Mouse (Mus musculus) olfactory bulb, adult 2 months (tissue): Measurements from ENCODE around the gene Pcnx4. TPM values are rescaled to one million over a fixed set of nuclear protein-coding genes. Genes with fewer than 3 reads are reported as not detected.
"Not testable (repeated sequence)": the region's sequence is repeated elsewhere in the genome, so short reads cannot be mapped to it uniquely, and the experiment has no call there.

Experiments used
- H3K27ac ChIP-seq: fragments of 200-500 bp; 2 replicates; pipeline ENCODE4 v1.5.1; 2012; ENCODE audit warnings: low read depth, low read length; ENCODE audit not compliant: insufficient read depth
- H3K4me1 ChIP-seq: fragments of 200-500 bp; 2 replicates; pipeline ENCODE4 v1.6.1; 2012; ENCODE audit warnings: low read length; ENCODE audit not compliant: control insufficient read depth, insufficient read depth
- H3K4me3 ChIP-seq: fragments of 200-500 bp; 2 replicates; pipeline ENCODE4 v1.5.1; 2012; ENCODE audit warnings: mild to moderate bottlenecking, low read depth, low read length, moderate library complexity; ENCODE audit not compliant: insufficient read depth
- CTCF ChIP-seq: fragments of 200-500 bp; IDR thresholded peaks from 2 replicates; pipeline ENCODE4 v1.5.1; 2012; ENCODE audit warnings: low read depth, mild to moderate bottlenecking, low read length, moderate library complexity; ENCODE audit not compliant: insufficient read depth
- POLR2A ChIP-seq: fragments of 200-500 bp; IDR thresholded peaks from 2 replicates; pipeline ENCODE4 v1.6.1; 2012; ENCODE audit warnings: mild to moderate bottlenecking, low read depth, low read length, moderate library complexity; ENCODE audit not compliant: insufficient read depth
- WGBS: fragments of 180-500 bp; shearing (Covaris S2); methylation state at CpG from one replicate; pipeline ENCODE4 v1.1.7; 2018; 5-methylcytosine and 5-hydroxymethylcytosine counted together
- polyA plus RNA-seq: library from polyadenylated mRNA; stranded (reverse); fragments of >200 nt; gene quantifications from 2 replicates; pipeline ENCODE4 v1.2.4, GENCODE M21; 2012; ENCODE audit warnings: low replicate concordance; ENCODE audit not compliant: missing spikeins, insufficient read depth, insufficient read length

Pcnx4 gene
- polyA plus RNA-seq, 1 experiment = not detected

- TF ChIP-seq CTCF (no peak), POLR2A (no peak)
- WGBS = 91% methylated on average over 2 of the region's 2 CpGs
- Histone ChIP-seq H3K27ac (no peak overlapping the region), H3K4me1 (no peaks in the 10 kb centered on the region), H3K4me3 (no peak overlapping the region)
Measured at GRCm38 (mm10) chr12:72583099-72583498, 46.9 kb downstream of the Pcnx4 start.

GRCm38 (mm10) chr12:72585339-72585738, 49.2 kb downstream of the Pcnx4 start:
- no peak overlapping the region for H3K27ac ChIP-seq
- 97% methylated on average over 1 of the region's 1 CpGs for WGBS
- no peak for TF ChIP-seq CTCF
- no peak for TF ChIP-seq POLR2A

GRCm38 (mm10) chr12:72592991-72593390, 56.8 kb downstream of the Pcnx4 start:
- Histone ChIP-seq H3K4me1 (no peaks in the 10 kb centered on the region), H3K4me3 (no peak overlapping the region), H3K27ac (no peak overlapping the region)
- TF ChIP-seq POLR2A = no peak
- TF ChIP-seq CTCF = no peak

More at GRCm38 (mm10) chr12:72585339-72585738, 49.2 kb downstream of the Pcnx4 start:
- H3K4me1 ChIP-seq = no peaks in the 10 kb centered on the region
- no peak overlapping the region for H3K4me3 ChIP-seq

GRCm38 (mm10) chr12:72594001-72594400, 57.8 kb downstream of the Pcnx4 start:
- H3K4me1 ChIP-seq = no peaks in the 10 kb centered on the region
- H3K27ac ChIP-seq = no peak overlapping the region
- WGBS = 75% methylated on average over 2 of the region's 2 CpGs
- TF ChIP-seq POLR2A (no peak), CTCF (no peak)
- H3K4me3 ChIP-seq = no peak overlapping the region

DNA sequence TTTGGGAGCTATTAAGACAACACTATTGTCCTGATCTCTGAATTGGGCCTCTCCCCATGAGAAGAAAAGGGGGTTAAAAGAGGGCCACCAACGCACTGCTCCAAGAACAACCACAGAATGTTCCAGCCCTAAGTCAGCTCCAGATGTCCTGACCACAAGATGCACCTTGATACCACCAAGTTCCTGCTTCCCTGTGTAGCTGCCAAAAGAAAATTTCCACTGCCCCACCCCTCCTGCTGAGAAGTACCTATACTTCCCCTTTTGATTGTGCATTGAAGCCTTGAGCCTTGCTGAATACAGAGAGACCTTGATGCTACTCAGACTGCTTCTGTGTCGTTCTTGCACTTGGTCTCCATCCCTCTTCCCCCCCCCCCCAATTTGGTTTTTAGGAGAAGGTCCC, 62.5 kb downstream of the Pcnx4 start:
- WGBS = 94% methylated on average over 2 of the region's 2 CpGs
- H3K27ac ChIP-seq = not testable (repeated sequence)

GRCm38 (mm10) chr12:72612053-72612452, 75.9 kb downstream of the Pcnx4 start:
- Histone ChIP-seq H3K4me1 (no peaks in the 10 kb centered on the region), H3K27ac (no peak overlapping the region), H3K4me3 (no peak overlapping the region)
- no peak for TF ChIP-seq CTCF
- no peak for TF ChIP-seq POLR2A
- 86% methylated on average over 3 of the region's 3 CpGs for WGBS

More for the DNA sequence above, 62.5 kb downstream of the Pcnx4 start:
- not testable (repeated sequence) for H3K4me1 ChIP-seq, H3K4me3 ChIP-seq

- no peak overlapping the region for H3K27ac ChIP-seq
- H3K4me3 ChIP-seq = no peak overlapping the region
- no peaks in the 10 kb centered on the region for H3K4me1 ChIP-seq
- WGBS = 94% methylated on average over 7 of the region's 7 CpGs
- no peak for TF ChIP-seq POLR2A
- TF ChIP-seq CTCF = no peak
Measured at GRCm38 (mm10) chr12:72620856-72621255, 84.7 kb downstream of the Pcnx4 start.

DNA sequence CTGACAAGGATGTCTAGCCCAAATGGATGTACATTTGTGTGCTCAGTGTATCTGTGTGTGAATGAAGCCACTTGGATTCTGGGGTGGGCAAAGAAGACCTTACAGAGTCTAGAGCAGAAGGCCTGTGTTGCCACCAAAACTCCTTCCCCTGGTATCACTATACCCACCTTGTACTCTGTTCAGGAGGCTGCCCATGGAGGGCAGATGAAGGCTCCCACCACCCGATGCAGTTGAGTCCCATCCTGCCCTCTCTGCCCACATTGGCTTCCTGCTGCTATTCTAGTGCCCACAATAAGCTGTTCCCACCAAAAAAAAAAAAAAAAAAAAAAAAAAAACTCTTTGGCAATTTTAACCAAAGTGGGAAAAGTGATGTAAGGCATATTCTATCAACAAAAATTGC, 85.3 kb downstream of the Pcnx4 start:
- no peak overlapping the region for H3K27ac ChIP-seq

DNA sequence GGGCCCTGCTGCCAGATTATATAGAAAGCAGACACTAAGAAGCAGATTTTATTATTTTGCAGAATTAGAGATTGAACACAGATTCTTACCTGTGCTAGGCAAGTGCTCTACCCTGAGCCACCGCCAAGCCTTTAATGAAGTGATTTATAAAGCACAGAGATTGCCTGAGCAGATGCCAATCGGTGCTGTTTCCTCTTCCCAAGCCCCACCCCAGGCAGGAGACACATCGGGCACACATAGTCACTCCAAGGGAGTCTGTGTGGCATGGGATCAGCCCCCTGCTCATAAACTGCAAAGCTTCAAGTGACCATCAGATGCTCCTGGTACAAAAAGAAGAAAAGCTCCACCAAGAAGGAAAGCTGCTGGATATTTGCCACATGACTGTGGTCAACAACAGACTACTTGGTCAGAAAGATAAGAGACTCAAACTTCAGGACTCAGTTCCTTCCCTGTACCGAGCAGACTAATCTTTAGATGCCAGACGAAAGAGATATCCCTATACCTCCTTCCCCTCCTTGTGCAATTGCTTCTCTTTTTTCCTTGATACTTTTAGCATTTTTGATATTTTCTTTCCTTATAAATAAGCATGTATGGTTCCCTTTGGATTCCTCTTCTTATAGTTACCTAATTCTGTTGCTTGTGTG, 86.8 kb downstream of the Pcnx4 start:
- Histone ChIP-seq H3K4me3 (no peak overlapping the region), H3K27ac (no peak overlapping the region), H3K4me1 (no peaks in the 10 kb centered on the region)
- 86% methylated on average over 5 of the region's 5 CpGs for WGBS
- no peak for TF ChIP-seq POLR2A

More for the DNA sequence above, 85.3 kb downstream of the Pcnx4 start:
- TF ChIP-seq POLR2A (no peak), CTCF (no peak)
- WGBS = 81% methylated on average over 1 of the region's 1 CpGs
- Histone ChIP-seq H3K4me1 (no peaks in the 10 kb centered on the region), H3K4me3 (no peak overlapping the region)

- H3K4me1 ChIP-seq = no peaks in the 10 kb centered on the region
- WGBS = 94% methylated on average over 7 of the region's 7 CpGs
Measured at GRCm38 (mm10) chr12:72628751-72629150, 92.6 kb downstream of the Pcnx4 start.

More at GRCm38 (mm10) chr12:72628751-72629150, 92.6 kb downstream of the Pcnx4 start:
- TF ChIP-seq POLR2A (no peak), CTCF (no peak)
- Histone ChIP-seq H3K27ac (no peak overlapping the region), H3K4me3 (no peak overlapping the region)

Other genes starting within 250 kb of the Pcnx4 start
- 402 TPM in 1 of 2 replicates, not detected in the other for gene Rtn1, start 127.3 kb upstream of the Pcnx4 start, polyA plus RNA-seq
- not detected in 2 replicates for gene Lrrc9, start 94.5 kb upstream of the Pcnx4 start, polyA plus RNA-seq
- not detected in 2 replicates for gene Gm4756, start 113.3 kb downstream of the Pcnx4 start, polyA plus RNA-seq
- not detected in 2 replicates for gene Dhrs7, start 128.5 kb downstream of the Pcnx4 start, polyA plus RNA-seq
- gene Ppm1a, start 221.1 kb downstream of the Pcnx4 start, polyA plus RNA-seq = 268 and 406 TPM in 2 replicates